8 mouse cellular contexts compared by ENCODE assay signal in genomic region chr10:121351066-121351581, GRCm38 (mm10). TPM values are rescaled to one million over a fixed set of nuclear protein-coding genes. Genes with fewer than 3 reads are reported as not detected.
DNase-seq lines count a peak whose midpoint lies in the region; ATAC-seq and TF ChIP-seq lines count a peak whose summit lies in the region.

Gene Tbc1d30 (minus strand): TSS chr10:121351278.

- no peak for TF ChIP-seq POLR2A in bone marrow macrophage, adult 2 months (IDR thresholded peaks at IDR 0.05; ENCODE audit: borderline replicate concordance, low read depth, low read length)

- no peaks in the 10 kb centered on the region for H3K36me3 ChIP-seq in forebrain, embryonic 14.5 days (ENCODE audit: control insufficient read depth, insufficient read depth, low read length)
- H3K36me3 ChIP-seq in hindbrain, embryonic 12.5 days: no peaks in the 10 kb centered on the region

- H3K4me1 ChIP-seq in bone marrow macrophage, adult 2 months (ENCODE audit: control insufficient read depth, insufficient read depth, low read length): no peaks in the 10 kb centered on the region
- H3K4me1 ChIP-seq in forebrain, embryonic 14.5 days (ENCODE audit: control insufficient read depth, insufficient read depth, low read length): peaks cover 9% of the 10 kb centered on the region
- peaks cover 14% of the 10 kb centered on the region for H3K4me1 ChIP-seq in hindbrain, embryonic 12.5 days

- H3K27ac ChIP-seq in bone marrow macrophage, adult 2 months (ENCODE audit: insufficient read depth, low read depth, low read length): no peak within 1 kb of the TSS
- H3K27ac ChIP-seq in forebrain, embryonic 14.5 days (ENCODE audit: low read depth, low read length): no peak within 1 kb of the TSS
- H3K27ac ChIP-seq in hindbrain, embryonic 12.5 days: no peak within 1 kb of the TSS

- no peaks in the 10 kb centered on the region for H3K9me3 ChIP-seq in forebrain, embryonic 14.5 days (replicated peaks; ENCODE audit: control insufficient read depth, low read length)
- H3K9me3 ChIP-seq in hindbrain, embryonic 12.5 days (replicated peaks): no peaks in the 10 kb centered on the region; the same call in 1 of the 2 replicates

- H3K27me3 ChIP-seq in forebrain, embryonic 14.5 days (replicated peaks; ENCODE audit: control insufficient read depth, insufficient read depth, low read length): peaks cover 15% of the 10 kb centered on the region
- peaks cover 36% of the 10 kb centered on the region for H3K27me3 ChIP-seq in hindbrain, embryonic 12.5 days

- peak within 1 kb of the TSS; percentile 78 for H3K4me2 ChIP-seq in forebrain, embryonic 14.5 days (ENCODE audit: low read length)
- peak within 1 kb of the TSS; percentile 96 for H3K4me2 ChIP-seq in hindbrain, embryonic 12.5 days (replicated peaks)

- no peak for DNase-seq in frontal cortex, postnatal 14 days (ENCODE audit: low spot score in 2 of 2)
- peak; percentile 34 for DNase-seq in forebrain, embryonic 14.5 days (ENCODE audit: low spot score)
- DNase-seq in left cerebral cortex, adult 8-10 months (ENCODE audit: low spot score in 2 of 2): no peak
- peak; percentile 90 for DNase-seq in lung, postnatal 36 days
- peak; percentile 26 to 39 for DNase-seq in spleen, postnatal 36 days (ENCODE audit: low spot score in 2 of 2)

- H3K9ac ChIP-seq in forebrain, embryonic 14.5 days (ENCODE audit: low read length): peak within 1 kb of the TSS; percentile 52
- H3K9ac ChIP-seq in hindbrain, embryonic 12.5 days: peak within 1 kb of the TSS; percentile 38; the same call in 1 of the 2 replicates

- H3K4me3 ChIP-seq in bone marrow macrophage, adult 2 months (ENCODE audit: insufficient read depth, low read length): peak within 1 kb of the TSS; percentile 82
- H3K4me3 ChIP-seq in forebrain, embryonic 14.5 days (ENCODE audit: low read depth, low read length): peak within 1 kb of the TSS; percentile 43
- H3K4me3 ChIP-seq in hindbrain, embryonic 12.5 days: peak within 1 kb of the TSS; percentile 52

- WGBS in forebrain, embryonic 14.5 days: under 1% methylated on average over 58 of the region's 61 CpGs
- WGBS in hindbrain, embryonic 12.5 days: under 1% methylated on average over 55 of the region's 61 CpGs

- TF ChIP-seq CTCF in bone marrow macrophage, adult 2 months (IDR thresholded peaks at IDR 0.05; ENCODE audit: low read depth, low read length): no peak

- ATAC-seq in frontal cortex, adult (ENCODE audit: low TSS enrichment): peak; percentile 41; the same call in 1 of the 2 replicates
- ATAC-seq in forebrain, embryonic 14.5 days: peak; percentile 50
- peak; percentile 60; the same call in 1 of the 2 replicates for ATAC-seq in hindbrain, embryonic 12.5 days (ENCODE audit: low FRiP score)

RNA-seq across cellular contexts. Expression of gene Tbc1d30, which starts in this region (rescaled TPM):
- polyA plus RNA-seq in bone marrow macrophage, adult 2 months (2012; ENCODE audit: insufficient read depth, insufficient read length, missing spikeins): 1.2 and 1.3 TPM in 2 replicates
- polyA plus RNA-seq in forebrain, embryonic 14.5 days (2014; fragmentation: Nextera tagmentation; extraction: Ambion mirVana): 9.3 and 12.0 TPM in 2 replicates
- polyA plus RNA-seq in hindbrain, embryonic 12.5 days (2016; fragmentation: Nextera tagmentation; extraction: Ambion mirVana): 6.7 and 7.9 TPM in 2 replicates
- total RNA-seq in left cerebral cortex, adult 8-10 months (2022): 10 to 100 TPM; 80.6 to 89.9 (median 82.3) TPM

Comparison
In these comparisons a context has a peak if more than half of its experiments do, and no peak if none do; other contexts are left out.
1. DNase-seq: peak in forebrain, embryonic 14.5 days (single experiment), lung, postnatal 36 days (single experiment) and spleen, postnatal 36 days (2 of 2); none in frontal cortex, postnatal 14 days (0 of 2) and left cerebral cortex, adult 8-10 months (0 of 2).
2. Peak in every context shown above with its lines, with median percentiles within 50 percentile points of each other: ATAC-seq and H3K4me3 ChIP-seq.